Mouse (Mus musculus) midbrain, embryonic 14.5 days (tissue): Measurements from ENCODE around the gene Paqr9. TPM values are rescaled to one million over a fixed set of nuclear protein-coding genes. Genes with fewer than 3 reads are reported as not detected.
A peak's percentile ranks its signal among the peaks of the same experiment; 100 is the strongest.

Source experiments
- ATAC-seq: fragments of 200-750 bp; cut with Nextera tagmentation; 2 replicates; pipeline ENCODE4 v1.8.0; 2017; ENCODE audit warnings: moderate number of reproducible peaks, moderate library complexity; ENCODE audit not compliant: low FRiP score, low TSS enrichment
- DNase-seq: peaks from one replicate; pipeline ENCODE4 v3.0.0-alpha.2; 2015
- H3K27ac ChIP-seq: fragments of 300-500 bp; sonication (generic); replicated peaks from 2 replicates; pipeline ENCODE4 v1.5.1; 2014; ENCODE audit warnings: mild to moderate bottlenecking, low read depth, low read length, moderate library complexity
- H3K27me3 ChIP-seq: fragments of 300-500 bp; sonication (generic); 2 replicates; pipeline ENCODE4 v1.6.1; 2014; ENCODE audit warnings: low read length, control low read depth, mixed read lengths; ENCODE audit not compliant: control insufficient read depth, insufficient read depth
- H3K36me3 ChIP-seq: fragments of 300-500 bp; sonication (generic); 2 replicates; pipeline ENCODE4 v1.6.1; 2014; ENCODE audit warnings: low read length, control low read depth; ENCODE audit not compliant: control insufficient read depth, insufficient read depth
- H3K4me1 ChIP-seq: fragments of 300-500 bp; sonication (generic); 2 replicates; pipeline ENCODE4 v1.6.1; 2014; ENCODE audit warnings: mild to moderate bottlenecking, antibody characterized with exemption, low read length, control low read depth; ENCODE audit not compliant: control insufficient read depth, insufficient read depth
- H3K4me2 ChIP-seq: fragments of 300-500 bp; sonication (generic); 2 replicates; pipeline ENCODE4 v1.6.1; 2014; ENCODE audit warnings: mild to moderate bottlenecking, low read length, moderate library complexity
- H3K4me3 ChIP-seq: fragments of 300-500 bp; sonication (generic); replicated peaks from 2 replicates; pipeline ENCODE4 v1.5.1; 2014; ENCODE audit warnings: low read depth, low read length
- H3K9ac ChIP-seq: fragments of 300-500 bp; sonication (generic); replicated peaks from 2 replicates; pipeline ENCODE4 v1.6.1; 2014; ENCODE audit warnings: mild to moderate bottlenecking, low read length, moderate library complexity
- H3K9me3 ChIP-seq: fragments of 300-500 bp; sonication (generic); 2 replicates; pipeline ENCODE4 v1.6.1; 2016; ENCODE audit warnings: low read length, control low read depth, mixed read lengths; ENCODE audit not compliant: control insufficient read depth
- WGBS: fragments of 180-500 bp; shearing (Covaris S2); extraction: QIAGEN DNeasy Blood & Tissue Kit; methylation state at CpG from one replicate; pipeline ENCODE4 v1.1.7; 2014; 5-methylcytosine and 5-hydroxymethylcytosine counted together
- polyA plus RNA-seq: library from polyadenylated mRNA; unstranded; fragments of >200 nt; fragmentation: Nextera tagmentation; extraction: Ambion mirVana; gene quantifications from 2 replicates; pipeline ENCODE4 v1.2.1, GENCODE M21; 2014

Paqr9 gene
- polyA plus RNA-seq, 1 experiment from 2014 or later, result 4.7 TPM

DNA sequence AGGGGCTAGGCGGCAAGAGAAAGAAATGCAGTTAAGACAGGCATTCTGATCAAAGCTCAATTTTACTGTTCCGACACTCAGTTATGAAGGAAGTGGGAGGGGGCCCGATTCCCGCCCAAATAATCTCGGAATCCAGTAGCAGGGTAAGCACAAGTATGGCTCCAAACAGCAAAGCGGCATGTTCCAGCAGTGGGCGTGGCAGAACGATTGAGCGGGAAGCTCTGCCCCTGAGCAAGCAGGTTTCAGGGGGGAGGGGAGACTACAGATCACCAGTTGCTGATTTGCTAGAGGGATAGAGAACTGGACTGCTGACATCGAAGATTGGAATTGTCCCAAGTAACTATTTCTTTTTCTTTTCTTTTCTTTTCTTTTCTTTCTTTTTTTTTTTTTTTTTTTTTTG is 37.9 kb upstream of the Paqr9 start:
- H3K4me2 ChIP-seq, result no peak overlapping the region
- H3K36me3 ChIP-seq, result no peaks in the 10 kb centered on the region
- H3K4me1 ChIP-seq, result no peaks in the 10 kb centered on the region
- H3K4me3 ChIP-seq, result no peak overlapping the region
- no peak overlapping the region for H3K9ac ChIP-seq
- DNase-seq, result no peak
- 49% methylated on average over 10 of the region's 10 CpGs for WGBS
- no peak for ATAC-seq
- no peak overlapping the region for H3K27ac ChIP-seq
- H3K27me3 ChIP-seq, result no peaks in the 10 kb centered on the region
- no peaks in the 10 kb centered on the region for H3K9me3 ChIP-seq

DNA sequence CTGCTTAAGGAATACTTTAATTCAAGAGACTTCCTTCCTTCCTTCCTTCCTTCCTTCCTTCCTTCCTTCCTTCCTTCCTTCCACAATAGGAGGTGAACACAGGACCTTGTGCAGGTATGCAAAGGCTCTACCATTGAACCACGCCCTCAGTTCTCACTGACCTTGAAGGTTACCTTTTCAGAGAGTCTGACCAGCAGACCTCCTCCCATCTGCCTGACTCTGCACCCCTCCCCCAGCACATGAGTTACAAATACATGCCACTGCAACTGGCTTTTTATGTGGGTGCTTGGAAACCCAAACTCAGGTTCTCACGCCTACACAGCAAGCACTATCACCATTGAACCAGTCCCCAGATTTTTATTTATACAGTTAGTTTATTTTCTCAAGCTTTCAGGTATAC is 36.9 kb upstream of the Paqr9 start:
- whole genome bisulfite sequencing, result 86% methylated on average over 2 of the region's 2 CpGs
- no peak overlapping the region for H3K9ac ChIP-seq
- H3K36me3 ChIP-seq, result no peaks in the 10 kb centered on the region
- H3K27me3 ChIP-seq, result no peaks in the 10 kb centered on the region
- no peak overlapping the region for H3K4me2 ChIP-seq
- DNase-seq (no peak), ATAC-seq (no peak)
- no peak overlapping the region for H3K4me3 ChIP-seq
- H3K4me1 ChIP-seq, result no peaks in the 10 kb centered on the region
- H3K9me3 ChIP-seq, result no peaks in the 10 kb centered on the region
- H3K27ac ChIP-seq, result no peak overlapping the region

DNA sequence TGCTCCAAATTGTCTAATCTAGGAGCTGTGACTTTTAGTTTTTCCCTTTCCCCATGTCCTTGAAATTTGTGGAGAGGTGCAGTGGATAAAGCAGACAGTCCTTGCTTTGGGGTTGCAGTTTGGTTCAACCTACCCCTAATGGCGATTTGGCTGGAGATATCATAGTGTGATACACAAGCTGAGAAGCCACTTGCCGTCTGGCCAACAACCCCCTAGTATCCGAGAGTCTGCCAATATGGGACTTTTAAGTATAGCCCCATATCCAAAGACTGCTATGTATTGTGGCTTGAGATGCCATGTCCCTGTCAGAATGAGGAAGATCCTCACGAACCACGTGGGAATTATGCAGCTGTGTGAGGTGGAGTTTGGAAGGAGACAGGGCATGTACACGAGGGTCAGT is 34.1 kb upstream of the Paqr9 start:
- Histone ChIP-seq H3K4me2 (no peak overlapping the region), H3K36me3 (no peaks in the 10 kb centered on the region), H3K9me3 (no peaks in the 10 kb centered on the region), H3K27ac (no peak overlapping the region), H3K4me1 (no peaks in the 10 kb centered on the region), H3K4me3 (no peak overlapping the region), H3K9ac (no peak overlapping the region), H3K27me3 (no peaks in the 10 kb centered on the region)
- ATAC-seq (no peak), DNase-seq (no peak)
- 80% methylated on average over 6 of the region's 6 CpGs for WGBS

DNA sequence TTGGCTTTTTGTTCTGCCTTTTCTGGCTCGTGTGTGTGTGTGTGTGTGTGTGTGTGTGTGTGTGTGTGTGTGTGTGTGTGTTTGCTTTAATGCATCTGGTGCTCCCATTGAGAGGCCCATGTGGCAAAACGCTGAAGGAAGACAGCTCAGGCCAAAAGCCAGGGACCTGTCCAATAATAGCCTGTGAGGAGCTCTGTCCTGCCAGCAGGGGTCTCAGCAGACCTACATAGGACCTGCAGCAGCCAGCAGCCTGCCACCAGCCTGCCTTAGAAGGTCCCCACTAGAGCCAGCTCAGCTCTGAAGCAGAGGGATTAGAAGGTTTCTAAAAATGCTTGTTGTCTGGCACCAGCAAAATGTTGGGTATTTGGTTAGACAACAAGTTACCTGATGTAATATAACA is 33.5 kb upstream of the Paqr9 start:
- Histone ChIP-seq H3K36me3 (no peaks in the 10 kb centered on the region), H3K27me3 (no peaks in the 10 kb centered on the region), H3K4me2 (no peak overlapping the region), H3K4me3 (no peak overlapping the region), H3K9ac (no peak overlapping the region), H3K27ac (no peak overlapping the region), H3K4me1 (no peaks in the 10 kb centered on the region), H3K9me3 (no peaks in the 10 kb centered on the region)
- ATAC-seq (peak; percentile 69; the same call in 1 of the 2 replicates), DNase-seq (peak; percentile 76)
- WGBS, result 9% methylated on average over 2 of the region's 2 CpGs

DNA sequence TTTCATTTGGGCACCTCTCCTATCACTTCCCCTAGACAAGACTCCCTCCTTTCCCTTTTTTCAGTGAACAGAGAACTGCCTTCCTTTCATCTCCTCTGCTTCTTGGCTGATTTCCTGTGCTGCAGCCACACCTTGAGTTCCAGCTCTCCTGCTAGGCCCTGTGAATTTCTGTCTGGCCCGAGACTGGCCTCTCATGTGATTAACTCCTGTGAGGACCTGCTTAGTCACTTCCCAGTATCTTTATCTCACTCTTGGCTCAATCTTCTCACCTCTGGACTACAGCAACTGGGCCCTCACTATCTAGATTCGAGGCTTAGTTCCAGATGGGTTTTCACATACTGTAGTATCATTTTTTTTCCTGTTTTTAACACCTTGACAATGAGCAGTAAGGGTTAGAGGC is 31.8 kb upstream of the Paqr9 start:
- ATAC-seq (no peak), DNase-seq (no peak)
- H3K9me3 ChIP-seq, result no peaks in the 10 kb centered on the region
- no peaks in the 10 kb centered on the region for H3K36me3 ChIP-seq
- H3K4me2 ChIP-seq, result no peak overlapping the region
- no peak overlapping the region for H3K4me3 ChIP-seq
- no peak overlapping the region for H3K27ac ChIP-seq
- no peaks in the 10 kb centered on the region for H3K27me3 ChIP-seq
- H3K9ac ChIP-seq, result no peak overlapping the region
- 68% methylated on average over 2 of the region's 2 CpGs for WGBS
- H3K4me1 ChIP-seq, result no peaks in the 10 kb centered on the region

DNA sequence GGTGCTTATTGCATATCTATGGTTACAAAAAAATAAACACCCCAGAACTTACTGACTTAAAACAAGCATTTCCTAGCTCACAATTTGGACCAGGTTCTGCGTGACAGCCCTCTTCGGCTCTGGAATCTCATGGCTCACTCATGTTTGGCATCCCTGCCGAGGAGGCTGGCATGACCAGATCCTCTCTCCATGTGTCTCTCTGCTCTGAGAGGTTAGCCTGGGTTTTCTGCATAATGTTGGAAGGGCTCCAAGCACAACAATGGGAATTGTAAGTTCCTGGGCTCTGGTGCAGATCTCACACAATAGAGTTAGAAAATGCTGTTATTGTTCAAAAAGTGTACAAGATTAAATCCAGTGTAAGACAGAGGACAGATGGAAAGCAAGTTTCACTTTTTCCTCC is 28.3 kb upstream of the Paqr9 start:
- Histone ChIP-seq H3K9ac (no peak overlapping the region), H3K4me1 (no peaks in the 10 kb centered on the region), H3K4me2 (no peak overlapping the region), H3K9me3 (no peaks in the 10 kb centered on the region), H3K27me3 (no peaks in the 10 kb centered on the region), H3K4me3 (no peak overlapping the region), H3K27ac (no peak overlapping the region), H3K36me3 (no peaks in the 10 kb centered on the region)
- 45% methylated on average over 3 of the region's 3 CpGs for WGBS
- DNase-seq (peak; percentile 21), ATAC-seq (no peak)

DNA sequence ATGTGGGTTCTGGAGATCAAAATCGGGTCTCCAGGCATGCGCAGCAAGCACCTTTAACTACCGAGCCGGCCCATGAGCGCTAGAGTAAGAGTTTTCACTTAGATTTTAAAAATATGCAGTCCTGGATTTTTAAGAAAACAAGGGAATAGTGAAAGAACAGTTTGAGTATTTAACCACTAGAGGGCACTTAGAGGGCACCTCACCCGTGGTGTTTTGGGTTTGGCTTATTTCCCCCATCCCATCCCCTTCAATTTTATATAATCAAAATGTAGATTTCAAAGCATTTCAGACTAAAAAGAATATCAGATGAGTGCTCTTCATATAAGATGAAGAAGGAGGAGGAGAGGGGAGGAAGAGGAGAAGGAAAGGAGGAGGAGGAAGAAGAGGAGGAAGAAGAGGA is 25.6 kb upstream of the Paqr9 start:
- Histone ChIP-seq H3K4me2 (no peak overlapping the region), H3K9ac (no peak overlapping the region), H3K27me3 (no peaks in the 10 kb centered on the region), H3K4me1 (no peaks in the 10 kb centered on the region), H3K4me3 (no peak overlapping the region), H3K9me3 (no peaks in the 10 kb centered on the region), H3K27ac (no peak overlapping the region), H3K36me3 (no peaks in the 10 kb centered on the region)
- DNase-seq (peak; percentile 60), ATAC-seq (no peak)
- 45% methylated on average over 6 of the region's 6 CpGs for WGBS

DNA sequence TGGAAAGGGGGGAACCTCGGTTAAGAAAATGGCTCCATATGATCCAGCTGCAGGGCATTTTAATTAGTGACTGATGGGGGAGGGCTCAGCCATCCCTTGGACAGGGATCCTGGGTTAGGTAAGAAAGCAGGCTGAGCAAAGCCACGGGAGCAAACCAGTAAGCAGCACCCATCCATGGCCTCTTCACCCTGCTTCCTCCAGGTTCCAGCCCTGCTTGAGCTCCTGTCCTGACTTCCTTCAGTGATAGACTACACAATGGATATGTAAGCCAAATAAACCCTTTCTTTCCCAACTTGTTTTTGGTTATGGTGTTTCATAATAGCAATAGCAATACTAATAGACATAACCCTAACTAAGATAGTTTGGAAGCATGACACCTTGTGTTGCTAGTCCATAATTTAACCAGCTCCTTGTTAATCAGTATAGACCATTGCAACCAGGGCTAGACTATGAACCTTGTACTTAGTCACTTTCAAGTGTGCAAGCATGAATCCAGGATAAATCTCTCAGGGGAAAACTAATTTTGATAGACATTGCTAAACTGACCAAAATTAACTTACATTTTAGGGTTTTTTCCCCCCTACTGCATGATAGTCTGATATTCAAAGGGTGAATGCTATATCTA is 20.2 kb upstream of the Paqr9 start:
- Histone ChIP-seq H3K27ac (no peak overlapping the region), H3K4me1 (no peaks in the 10 kb centered on the region), H3K27me3 (no peaks in the 10 kb centered on the region), H3K9me3 (no peaks in the 10 kb centered on the region), H3K9ac (no peak overlapping the region), H3K36me3 (no peaks in the 10 kb centered on the region), H3K4me2 (no peak overlapping the region), H3K4me3 (no peak overlapping the region)
- no peak for ATAC-seq
- no peak for DNase-seq
- 80% methylated on average over 2 of the region's 2 CpGs for WGBS

DNA sequence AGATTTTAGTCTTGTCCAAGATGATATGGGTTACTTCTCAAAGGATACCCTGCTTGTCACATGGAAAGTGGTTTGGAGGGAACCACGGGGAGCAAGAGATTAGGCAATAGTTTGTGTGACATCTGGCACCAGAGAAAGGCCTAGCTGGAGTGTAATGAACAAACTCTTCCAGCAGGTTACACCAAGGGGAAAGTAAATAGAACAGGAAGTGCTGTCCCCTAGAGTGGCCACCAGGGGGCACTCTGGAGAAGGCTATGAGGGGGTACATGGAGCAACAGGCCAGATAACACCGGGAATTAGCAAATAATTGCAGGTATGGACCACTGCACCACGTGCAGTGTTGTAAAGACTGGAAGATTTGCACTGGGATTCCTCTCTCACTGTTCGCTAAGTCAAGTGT is 19.0 kb upstream of the Paqr9 start:
- WGBS, result 64% methylated on average over 4 of the region's 4 CpGs
- H3K9ac ChIP-seq, result no peak overlapping the region
- no peaks in the 10 kb centered on the region for H3K9me3 ChIP-seq
- no peak for ATAC-seq
- no peak overlapping the region for H3K4me2 ChIP-seq
- no peaks in the 10 kb centered on the region for H3K4me1 ChIP-seq
- H3K27me3 ChIP-seq, result no peaks in the 10 kb centered on the region
- H3K4me3 ChIP-seq, result no peak overlapping the region
- peak; percentile 25 for DNase-seq
- no peaks in the 10 kb centered on the region for H3K36me3 ChIP-seq
- H3K27ac ChIP-seq, result no peak overlapping the region
